18 mouse cellular contexts compared by ENCODE assay signal in the genomic region with DNA sequence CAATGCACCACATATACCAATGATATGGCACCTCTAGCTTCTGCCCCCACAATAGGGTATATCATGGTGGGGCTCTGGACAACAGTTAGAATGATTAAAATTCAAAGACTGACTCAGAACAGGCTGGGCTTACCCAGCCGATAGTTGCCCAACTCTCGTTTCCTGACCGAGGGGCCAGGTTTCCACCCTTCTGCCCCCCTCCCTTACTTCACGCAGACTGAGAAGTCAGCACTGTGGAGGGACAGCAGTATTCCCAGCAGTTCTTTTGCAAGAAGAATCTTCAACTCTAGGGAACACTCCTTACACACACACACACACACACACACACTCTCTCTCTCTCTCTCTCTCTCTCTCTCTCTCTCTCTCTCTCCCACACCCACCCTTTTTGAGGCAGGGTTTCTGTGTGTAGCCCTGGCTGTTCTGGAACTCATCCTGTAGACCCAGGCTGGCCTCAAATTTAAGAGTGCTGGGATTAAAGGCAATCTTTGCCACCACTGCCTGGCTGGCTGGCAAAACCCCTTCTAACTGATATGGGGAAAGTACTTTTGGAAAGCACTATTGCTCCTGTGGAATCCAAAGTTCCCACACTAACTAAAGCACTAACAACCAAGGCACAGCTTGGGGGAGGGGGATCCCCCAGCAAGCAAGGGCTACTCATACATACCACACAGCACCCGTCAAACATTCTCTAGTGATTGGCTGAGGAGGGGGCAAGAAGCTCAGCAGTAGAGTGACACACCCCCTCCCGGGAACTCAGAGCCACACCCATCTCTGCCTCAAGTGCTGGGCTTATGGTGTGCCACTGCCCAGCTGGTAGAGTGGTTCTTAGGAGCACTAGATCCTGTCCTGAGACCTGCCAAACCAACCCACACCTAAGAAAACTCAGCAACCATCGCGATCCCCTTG. TPM values are rescaled to one million over a fixed set of nuclear protein-coding genes. Genes with fewer than 3 reads are reported as not detected.
DNase-seq lines count a peak whose midpoint lies in the region; ATAC-seq lines count a peak whose summit lies in the region.
"Had no signal": no experiment of that assay in that cellular context is flagged by ENCODE, and none has a peak within 500 bp of the region (broad histone marks: within the 10 kb centered on the region; RNA-seq: fewer than 3 reads in every experiment).

No protein-coding gene starts in this region.

- no peak overlapping the region for H3K9ac ChIP-seq in heart, embryonic 11.5 days (ENCODE audit: low read depth, low read length)
- no peak overlapping the region for H3K9ac ChIP-seq in liver, embryonic 13.5 days
- H3K9ac ChIP-seq in limb, embryonic 15.5 days: no peak overlapping the region
- H3K9ac ChIP-seq: forebrain, postnatal 0 days; intestine, embryonic 15.5 days; midbrain, embryonic 12.5 days; neural tube, embryonic 12.5 days had no signal

- no peaks in the 10 kb centered on the region for H3K27me3 ChIP-seq in heart, embryonic 11.5 days (ENCODE audit: control insufficient read depth, insufficient read depth, low read length)
- no peaks in the 10 kb centered on the region for H3K27me3 ChIP-seq in liver, embryonic 13.5 days
- H3K27me3 ChIP-seq in limb, embryonic 15.5 days: no peaks in the 10 kb centered on the region
- H3K27me3 ChIP-seq: intestine, embryonic 15.5 days; midbrain, embryonic 12.5 days; neural tube, embryonic 12.5 days had no signal

- H3K4me3 ChIP-seq in heart, embryonic 11.5 days (ENCODE audit: low read depth, low read length): no peak overlapping the region
- H3K4me3 ChIP-seq in liver, embryonic 13.5 days (replicated peaks): no peak overlapping the region
- no peak overlapping the region for H3K4me3 ChIP-seq in limb, embryonic 15.5 days
- H3K4me3 ChIP-seq: intestine, embryonic 15.5 days; midbrain, embryonic 12.5 days; neural tube, embryonic 12.5 days had no signal

- intact Hi-C loops in heart, postnatal 36 days (cut with DNase I): loop anchor here (1.0 kb wide), 1 partner anchor 29 kb away; a partner anchor contains a TSS

- ATAC-seq in heart, embryonic 11.5 days (replicated peaks; ENCODE audit: insufficient number of reproducible peaks, low FRiP score, low TSS enrichment): no peak
- no peak for ATAC-seq in liver, embryonic 13.5 days (ENCODE audit: low read depth)
- ATAC-seq in limb, embryonic 15.5 days (ENCODE audit: insufficient number of reproducible peaks, low FRiP score, low TSS enrichment, low read depth): no peak
- ATAC-seq in inflammation-experienced regulatory T-cells, adult 6 months: no peak
- ATAC-seq: forebrain, postnatal 0 days; intestine, embryonic 15.5 days had no signal

- no peak for DNase-seq in heart, postnatal 36 days
- DNase-seq in liver, embryonic 13.5 days: no peak
- DNase-seq in liver: no peak
- DNase-seq in adipocyte (ENCODE audit: low spot score): peak; percentile 71
- no peak for DNase-seq in layer of hippocampus, adult 8-10 months (ENCODE audit: low spot score in 2 of 2)
- DNase-seq: cerebellum, postnatal 14 days; forebrain, postnatal 0 days; kidney, postnatal 14 days; retina, postnatal 1 day; spleen, adult 18-20 months; thymus, postnatal 4 days had no signal

- peak overlapping the region; percentile 46; the same call in 1 of the 2 replicates for H3K27ac ChIP-seq in heart, embryonic 11.5 days (ENCODE audit: low read depth, low read length)
- 0 out of 2 replicates have a peak overlapping the region, but pooled peaks have one; percentile 39 for H3K27ac ChIP-seq in liver, embryonic 13.5 days
- 0 out of 2 replicates have a peak overlapping the region, but pooled peaks have one; percentile 2 for H3K27ac ChIP-seq in limb, embryonic 15.5 days
- H3K27ac ChIP-seq: intestine, embryonic 15.5 days; neural tube, embryonic 12.5 days had no signal

- no peaks in the 10 kb centered on the region for H3K9me3 ChIP-seq in heart, embryonic 11.5 days (replicated peaks; ENCODE audit: control insufficient read depth, low read length)
- H3K9me3 ChIP-seq in liver, embryonic 13.5 days (replicated peaks): no peaks in the 10 kb centered on the region
- H3K9me3 ChIP-seq in limb, embryonic 15.5 days: no peaks in the 10 kb centered on the region
- H3K9me3 ChIP-seq: intestine, embryonic 15.5 days; midbrain, embryonic 12.5 days; neural tube, embryonic 12.5 days had no signal

- H3K36me3 ChIP-seq in heart, embryonic 11.5 days (ENCODE audit: control insufficient read depth, insufficient read depth, low read length): peaks cover 15% of the 10 kb centered on the region
- peaks cover 48% of the 10 kb centered on the region for H3K36me3 ChIP-seq in liver, embryonic 13.5 days
- H3K36me3 ChIP-seq in limb, embryonic 15.5 days: peaks cover 34% of the 10 kb centered on the region

- WGBS in heart, embryonic 11.5 days (ENCODE audit: insufficient replicate concordance): 56% methylated on average over 8 of the region's 8 CpGs
- WGBS in liver, embryonic 13.5 days (ENCODE audit: insufficient replicate concordance): 38% methylated on average over 8 of the region's 8 CpGs
- 60% methylated on average over 8 of the region's 8 CpGs for WGBS in limb, embryonic 15.5 days

- H3K4me1 ChIP-seq in heart, embryonic 11.5 days (ENCODE audit: control insufficient read depth, insufficient read depth, low read length): peaks cover 9% of the 10 kb centered on the region; the same call in 1 of the 2 replicates
- H3K4me1 ChIP-seq in liver, embryonic 13.5 days (replicated peaks): peaks cover 60% of the 10 kb centered on the region
- peaks cover 33% of the 10 kb centered on the region for H3K4me1 ChIP-seq in limb, embryonic 15.5 days

- no peak overlapping the region for H3K4me2 ChIP-seq in heart, embryonic 11.5 days
- no peak overlapping the region for H3K4me2 ChIP-seq in liver, embryonic 13.5 days
- H3K4me2 ChIP-seq in limb, embryonic 15.5 days: no peak overlapping the region
- H3K4me2 ChIP-seq: intestine, embryonic 15.5 days; liver, embryonic 11.5 days; midbrain, embryonic 12.5 days; neural tube, embryonic 12.5 days had no signal

RNA-seq across cellular contexts. Expression of a gene that starts 17.9 kb away (rescaled TPM):
- polyA plus RNA-seq in heart, embryonic 11.5 days (2014; fragmentation: Nextera tagmentation; extraction: Ambion mirVana): 815 and 827 TPM in 2 replicates
- total RNA-seq in heart, postnatal 36 days (2021): 100 to 1,000 TPM; 406 to 459 TPM
- polyA plus RNA-seq in liver, embryonic 13.5 days (2015; fragmentation: Nextera tagmentation; extraction: Ambion mirVana): 6.4 and 7.3 TPM in 2 replicates
- polyA plus RNA-seq in limb, embryonic 15.5 days (2015; fragmentation: Nextera tagmentation; extraction: Ambion mirVana): 1,190 and 1,326 TPM in 2 replicates
- polyA plus RNA-seq in inflammation-experienced regulatory T-cells, adult 6 months (2017; shearing (Covaris generic)): under 1 TPM in 1 of 3 experiments, not detected in 2; 0.82 TPM
- 10 to 100 TPM; 17.8 to 30.2 (median 23.0) TPM for total RNA-seq in layer of hippocampus, adult 8-10 months (2022)

RNA-seq across cellular contexts. Expression of a gene that starts 28.8 kb away (rescaled TPM):
- 103 and 108 TPM in 2 replicates for polyA plus RNA-seq in heart, embryonic 11.5 days (2014; fragmentation: Nextera tagmentation; extraction: Ambion mirVana)
- total RNA-seq in heart, postnatal 36 days (2021): 100 to 1,000 TPM; 279 to 282 TPM
- 80.8 and 100 TPM in 2 replicates for polyA plus RNA-seq in liver, embryonic 13.5 days (2015; fragmentation: Nextera tagmentation; extraction: Ambion mirVana)
- 162 and 168 TPM in 2 replicates for polyA plus RNA-seq in limb, embryonic 15.5 days (2015; fragmentation: Nextera tagmentation; extraction: Ambion mirVana)
- polyA plus RNA-seq in inflammation-experienced regulatory T-cells, adult 6 months (2017; shearing (Covaris generic)): 10 to 100 TPM; 29.8 to 46.2 (median 37.0) TPM
- total RNA-seq in layer of hippocampus, adult 8-10 months (2022): 1,000 to 10,000 TPM; 1,040 to 1,170 (median 1,116) TPM

Comparison
In these comparisons a context has a peak if more than half of its experiments do, and no peak if none do; other contexts are left out.
1. RNA of a gene that starts 17.9 kb away (polyA plus RNA-seq): 1,190 to 1,326 TPM in limb, embryonic 15.5 days and 815 to 827 TPM in heart, embryonic 11.5 days; 6.4 to 7.3 TPM in liver, embryonic 13.5 days and 0.82 TPM in inflammation-experienced regulatory T-cells, adult 6 months; every median in the first group is over 10 times any median in the second.
2. Peak in every context shown above with its lines, with median percentiles within 50 percentile points of each other: H3K27ac ChIP-seq.